Mouse (Mus musculus) lung, adult 2 months (tissue): ENCODE data around the gene Nr4a1. TPM values are rescaled to one million over a fixed set of nuclear protein-coding genes. Genes with fewer than 3 reads are reported as not detected.

Experiments
- DNase-seq: peaks from one replicate; pipeline ENCODE4 v3.0.0; 2022
- H3K4me1 ChIP-seq: fragments of 200-500 bp; 2 replicates; pipeline ENCODE4 v1.6.1; 2011; ENCODE audit warnings: low read length; ENCODE audit not compliant: control insufficient read depth, insufficient read depth
- H3K4me3 ChIP-seq: fragments of 200-500 bp; replicated peaks from 2 replicates; pipeline ENCODE3; 2011; ENCODE audit warnings: low read depth, mild to moderate bottlenecking, control low read depth, low read length; ENCODE audit errors: extremely low read depth
- CTCF ChIP-seq: fragments of 200-500 bp; IDR thresholded peaks from 2 replicates; pipeline ENCODE4 v1.5.1; 2011; ENCODE audit warnings: mild to moderate bottlenecking, low read length, control low read depth; ENCODE audit not compliant: insufficient read depth
- POLR2A ChIP-seq: fragments of 200-500 bp; IDR thresholded peaks from 2 replicates; pipeline ENCODE4 v1.6.1; 2011; ENCODE audit warnings: low read depth, mild to moderate bottlenecking, control low read depth, low read length, borderline replicate concordance; ENCODE audit errors: extremely low read depth
- WGBS: fragments of 180-500 bp; shearing (Covaris S2); methylation state at CpG from one replicate; pipeline ENCODE4 v1.1.7; 2018; 5-methylcytosine and 5-hydroxymethylcytosine counted together
- polyA plus RNA-seq: library from polyadenylated mRNA; depleted of rRNA; stranded (reverse); fragments of >200 nt; gene quantifications from 2 replicates; pipeline ENCODE4 v1.2.3, GENCODE M21; 2012

Nr4a1 gene
- polyA plus RNA-seq, 1 experiment: 40.0 TPM

- TF ChIP-seq POLR2A: peak; percentile 50
- no peak for TF ChIP-seq CTCF
- H3K4me3 ChIP-seq: peak overlapping the region; percentile 4
- 54% methylated on average over 7 of the region's 7 CpGs for WGBS
- DNase-seq: no peak
- H3K4me1 ChIP-seq: peaks cover 8% of the 10 kb centered on the region
These were observed 41.0 kb downstream of the Nr4a1 start for GRCm38 (mm10) chr15:101295106-101295505.

GRCm38 (mm10) chr15:101295616-101296015 is 41.5 kb downstream of the Nr4a1 start:
- 89% methylated on average over 10 of the region's 10 CpGs for WGBS
- Histone ChIP-seq H3K4me3 (no peak overlapping the region), H3K4me1 (peaks cover 8% of the 10 kb centered on the region)
- TF ChIP-seq POLR2A (no peak), CTCF (no peak)
- no peak for DNase-seq

DNA sequence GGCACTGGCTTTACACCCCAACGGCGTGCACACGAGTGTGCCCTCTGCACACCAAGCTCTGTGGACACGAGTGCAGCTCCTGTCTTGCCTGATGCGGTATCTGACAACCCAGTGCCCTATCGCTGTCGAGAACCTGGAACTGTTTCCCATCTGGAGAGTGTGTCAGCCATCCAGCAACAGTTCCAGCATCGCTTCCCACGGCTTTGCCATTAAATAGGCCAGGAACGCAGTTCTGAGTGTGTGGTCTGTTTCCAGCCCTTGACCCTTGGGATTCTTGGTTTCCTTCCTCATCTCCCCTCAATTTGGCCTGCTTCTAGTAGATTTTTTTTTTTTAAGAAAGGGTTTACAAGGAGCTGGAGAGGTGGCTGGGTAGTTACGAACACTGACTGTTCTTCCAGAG is 42.0 kb downstream of the Nr4a1 start:
- Histone ChIP-seq H3K4me3 (no peak overlapping the region), H3K4me1 (peaks cover 8% of the 10 kb centered on the region)
- no peak for DNase-seq
- TF ChIP-seq POLR2A (no peak), CTCF (no peak)
- 79% methylated on average over 11 of the region's 11 CpGs for WGBS

GRCm38 (mm10) chr15:101297988-101298387 is 43.9 kb downstream of the Nr4a1 start:
- 35% methylated on average over 7 of the region's 7 CpGs for WGBS
- Histone ChIP-seq H3K4me3 (no peak overlapping the region), H3K4me1 (peaks cover 8% of the 10 kb centered on the region)
- DNase-seq: no peak
- TF ChIP-seq CTCF: no peak
- no peak for TF ChIP-seq POLR2A

- H3K4me3 ChIP-seq: no peak overlapping the region
- H3K4me1 ChIP-seq: peaks cover 8% of the 10 kb centered on the region
- WGBS: 28% methylated on average over 7 of the region's 7 CpGs
- TF ChIP-seq POLR2A (no peak), CTCF (no peak)
- no peak for DNase-seq
These were observed 44.5 kb downstream of the Nr4a1 start for GRCm38 (mm10) chr15:101298550-101298949.

DNA sequence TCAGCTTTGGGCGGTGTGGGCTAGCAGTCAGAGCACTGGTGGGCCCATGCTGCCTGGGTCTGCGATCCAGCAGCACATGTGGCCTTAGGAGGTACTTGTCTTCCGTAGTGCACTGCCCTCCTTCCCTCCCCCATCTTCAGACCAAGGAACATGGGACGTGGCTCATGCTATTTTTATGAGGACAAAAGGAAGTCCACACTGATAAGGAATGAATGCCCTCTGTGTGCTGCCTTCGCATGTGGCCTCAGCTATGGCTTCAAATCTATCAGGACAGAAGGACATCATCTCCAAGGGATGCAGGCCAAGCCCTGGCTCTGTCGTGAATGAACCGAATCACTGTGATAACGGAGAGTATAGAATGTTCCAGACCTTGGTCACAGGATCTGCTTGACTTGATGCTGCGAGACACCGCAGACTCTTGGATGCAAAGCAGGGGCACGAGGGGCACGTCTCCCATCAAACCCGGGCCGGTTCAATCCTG is 45.5 kb downstream of the Nr4a1 start:
- peaks cover 8% of the 10 kb centered on the region for H3K4me1 ChIP-seq
- no peak overlapping the region for H3K4me3 ChIP-seq
- no peak for DNase-seq
- 60% methylated on average over 14 of the region's 14 CpGs for whole genome bisulfite sequencing
- TF ChIP-seq CTCF (no peak), POLR2A (no peak)

GRCm38 (mm10) chr15:101300128-101300527 is 46.1 kb downstream of the Nr4a1 start:
- Histone ChIP-seq H3K4me1 (peaks cover 8% of the 10 kb centered on the region), H3K4me3 (no peak overlapping the region)
- TF ChIP-seq CTCF (no peak), POLR2A (no peak)
- WGBS: 48% methylated on average over 6 of the region's 6 CpGs
- no peak for DNase-seq

DNA sequence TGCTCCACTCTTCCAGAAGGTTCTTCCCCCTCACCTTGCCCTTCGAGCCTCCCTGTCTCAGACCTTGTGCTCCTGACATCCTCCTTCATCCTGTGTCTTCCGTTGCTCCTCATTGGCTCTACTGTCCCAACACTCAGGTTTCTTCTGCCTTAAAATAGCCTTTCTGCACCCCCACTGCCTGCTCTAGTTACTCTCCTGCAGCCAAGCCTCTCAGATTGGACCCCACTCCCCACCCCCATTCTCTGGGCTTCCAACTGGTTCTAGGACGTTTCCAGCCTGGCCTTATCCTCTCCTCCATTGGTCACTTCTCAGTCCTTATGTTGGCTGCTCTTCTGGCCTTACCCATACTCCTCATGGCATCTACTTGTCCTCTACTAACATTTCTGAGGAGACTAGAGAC is 48.1 kb downstream of the Nr4a1 start:
- TF ChIP-seq CTCF (no peak), POLR2A (no peak)
- no peak overlapping the region for H3K4me3 ChIP-seq
- WGBS: 89% methylated on average over 3 of the region's 3 CpGs
- H3K4me1 ChIP-seq: peaks cover 8% of the 10 kb centered on the region
- DNase-seq: no peak

GRCm38 (mm10) chr15:101303830-101304229 is 49.8 kb downstream of the Nr4a1 start:
- Histone ChIP-seq H3K4me1 (peaks cover 8% of the 10 kb centered on the region), H3K4me3 (no peak overlapping the region)
- TF ChIP-seq CTCF (no peak), POLR2A (no peak)
- no peak for DNase-seq
- 78% methylated on average over 4 of the region's 4 CpGs for WGBS

DNA sequence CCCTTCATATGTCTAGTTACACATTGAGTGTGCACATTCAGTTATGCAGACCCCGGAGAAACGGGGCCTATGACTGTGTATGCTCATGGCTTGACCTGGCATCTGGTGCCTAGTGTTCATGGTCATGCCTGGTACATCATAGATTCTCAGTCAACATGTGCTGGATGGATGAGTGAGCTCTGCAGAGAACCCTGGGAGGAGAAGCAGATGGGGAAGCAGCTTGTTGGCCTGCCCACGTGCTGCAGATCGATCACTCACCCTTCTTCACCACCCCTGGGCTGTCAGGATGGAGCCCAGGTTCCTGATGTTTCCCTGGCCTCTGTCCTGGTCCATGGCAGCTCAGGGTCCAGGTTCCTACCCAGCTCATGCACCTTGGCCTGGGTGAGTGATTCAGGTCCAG is 52.4 kb downstream of the Nr4a1 start:
- WGBS: 97% methylated on average over 4 of the region's 4 CpGs
- TF ChIP-seq POLR2A: no peak
- TF ChIP-seq CTCF: no peak
- DNase-seq: no peak
- no peak overlapping the region for H3K4me3 ChIP-seq
- H3K4me1 ChIP-seq: no peaks in the 10 kb centered on the region
